Mouse (Mus musculus): ENCODE data around the gene Ewsr1.

DNA sequence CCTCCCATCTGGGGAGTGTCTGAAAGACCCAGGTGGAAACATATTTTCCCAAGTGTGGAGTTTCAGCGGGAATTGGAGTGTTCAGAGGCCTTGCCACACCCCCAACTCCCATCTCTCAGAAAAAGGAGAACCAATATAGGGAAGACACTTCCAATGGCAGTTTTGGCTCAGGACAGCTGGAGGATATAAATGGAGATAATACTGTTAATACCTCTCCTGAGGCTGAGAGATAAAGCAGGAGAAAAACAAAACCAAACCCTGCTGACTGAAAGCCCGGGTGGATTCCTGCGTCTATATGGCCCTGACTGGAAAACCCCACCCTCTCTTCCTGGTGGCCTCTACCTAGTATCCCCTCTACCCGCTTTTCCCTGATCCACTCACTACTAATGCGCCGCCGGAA, 3.3 kb upstream of the Ewsr1 start:
- no peak for TF ChIP-seq POLR2A (IDR thresholded peaks at IDR 0.05; ENCODE audit: insufficient read length, low read depth)
- no peak for TF ChIP-seq MYOG (IDR thresholded peaks at IDR 0.05; ENCODE audit: control insufficient read depth in 1 of 3, insufficient read depth in 1 of 3, insufficient read length in 2 of 3, low read depth in 2 of 3)
